Mouse (Mus musculus): ENCODE measurements around the gene Fgfr2.

DNA sequence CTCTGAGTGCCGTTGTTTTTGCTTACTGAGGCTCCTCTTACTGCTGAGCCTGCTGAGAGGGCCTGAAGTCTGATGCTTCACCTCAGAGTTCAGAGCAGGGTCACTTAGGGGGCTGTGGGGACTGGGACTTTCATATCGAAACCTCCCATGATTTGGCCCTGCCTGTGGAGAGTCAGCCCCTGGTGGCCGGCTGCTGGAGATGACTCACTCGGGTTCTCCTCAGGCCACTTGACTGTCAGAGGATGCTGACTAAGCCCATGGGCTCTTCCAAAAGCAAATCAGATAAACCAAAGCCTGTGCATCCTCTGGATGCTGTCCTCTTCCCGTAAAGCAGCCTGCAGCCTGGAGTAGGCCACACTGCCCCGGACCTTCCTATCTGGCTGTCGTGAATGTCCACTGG is 2154.6 kb downstream of the Fgfr2 start:
- no peak for TF ChIP-seq POLR2A (IDR thresholded peaks at IDR 0.05; ENCODE audit: insufficient read length, low read depth)
- peak in 2 of 3 experiments; percentile 12 to 31 for TF ChIP-seq MYOD1 (IDR thresholded peaks at IDR 0.05; ENCODE audit: control insufficient read depth in 1 of 3, insufficient read length in 2 of 3, low read depth in 2 of 3)
- TF ChIP-seq E2F4 (IDR thresholded peaks at IDR 0.05; ENCODE audit: insufficient read depth): no peak
- no peak for TF ChIP-seq CEBPB (IDR thresholded peaks at IDR 0.05; ENCODE audit: insufficient read depth, poor library complexity, severe bottlenecking)
- TF ChIP-seq USF1 (IDR thresholded peaks at IDR 0.05; ENCODE audit: low read depth): no peak
- no peak for TF ChIP-seq TCF3 (IDR thresholded peaks at IDR 0.05; ENCODE audit: insufficient read length, low read depth)
- TF ChIP-seq TCF12 (IDR thresholded peaks at IDR 0.05; ENCODE audit: insufficient read depth, poor library complexity, severe bottlenecking): no peak
